Mouse (Mus musculus): ENCODE measurements around the gene Klhl21.

DNA sequence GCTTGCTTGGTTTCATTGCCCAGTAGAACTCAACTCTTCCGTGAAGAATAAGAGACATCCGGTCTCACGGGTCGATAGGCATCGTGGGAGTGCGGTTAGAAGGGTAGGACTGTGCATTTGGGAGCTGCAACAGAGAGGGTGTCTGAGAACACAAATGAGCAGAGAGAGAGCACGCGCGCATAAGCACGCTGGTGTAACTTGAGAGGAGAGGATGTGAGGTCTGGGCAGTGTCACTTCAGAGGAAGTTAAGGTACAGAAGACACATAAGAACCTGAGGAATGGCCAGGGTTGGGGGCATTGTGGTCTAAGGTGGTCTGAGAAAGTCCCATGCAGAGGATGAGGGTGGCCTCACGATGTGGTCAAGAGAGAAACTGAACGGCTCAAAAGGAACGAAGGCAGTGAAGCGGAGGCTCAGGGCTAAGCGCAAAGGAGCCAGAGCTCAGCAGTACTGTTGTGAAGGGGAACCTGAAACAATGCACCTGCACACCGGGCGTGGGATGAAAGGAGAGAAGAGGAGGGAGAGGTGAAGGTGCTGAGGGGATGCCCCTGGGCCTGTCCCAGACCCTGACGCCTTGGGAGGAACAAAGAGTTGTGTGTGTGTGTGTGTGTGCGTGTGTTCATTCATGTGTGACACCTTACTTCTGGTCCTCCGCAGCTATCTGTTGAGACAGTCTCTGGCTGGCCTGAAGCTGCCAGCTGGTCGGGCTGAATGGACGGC lies 33.5 kb downstream of the Klhl21 start:
- TF ChIP-seq POLR2A (IDR thresholded peaks at IDR 0.05; ENCODE audit: insufficient read depth, low read depth, low read length) (no peak), CTCF (IDR thresholded peaks at IDR 0.05; ENCODE audit: insufficient read depth, low read depth, low read length) (no peak)

Measured in olfactory bulb, adult 2 months (tissue).